Mouse (Mus musculus) stomach, postnatal 0 days (tissue): ENCODE results near the gene Xrcc5. TPM values are rescaled to one million over a fixed set of nuclear protein-coding genes. Genes with fewer than 3 reads are reported as not detected.

Experiments used
- ATAC-seq: fragments of 200-750 bp; cut with Nextera tagmentation; 2 replicates; pipeline ENCODE4 v1.8.0; 2017; ENCODE audit not compliant: low FRiP score, low TSS enrichment
- DNase-seq: peaks from one replicate; pipeline ENCODE4 v3.0.0-alpha.2; 2016; ENCODE audit warnings: low spot score
- H3K27ac ChIP-seq: fragments of 300-500 bp; sonication (generic); replicated peaks from 2 replicates; pipeline ENCODE4 v1.5.1; 2014; ENCODE audit warnings: mild to moderate bottlenecking, control low read depth
- H3K27me3 ChIP-seq: fragments of 300-500 bp; sonication (generic); 2 replicates; pipeline ENCODE4 v1.6.1; 2014; ENCODE audit warnings: low read length; ENCODE audit not compliant: control insufficient read depth, insufficient read depth
- H3K36me3 ChIP-seq: fragments of 300-500 bp; sonication (generic); 2 replicates; pipeline ENCODE4 v1.6.1; 2014; ENCODE audit warnings: low read length, mixed read lengths; ENCODE audit not compliant: control insufficient read depth, insufficient read depth
- H3K4me1 ChIP-seq: fragments of 300-500 bp; sonication (generic); replicated peaks from 2 replicates; pipeline ENCODE4 v1.6.1; 2014; ENCODE audit warnings: antibody characterized with exemption; ENCODE audit not compliant: control insufficient read depth, insufficient read depth
- H3K4me2 ChIP-seq: fragments of 300-500 bp; sonication (generic); replicated peaks from 2 replicates; pipeline ENCODE4 v1.6.1; 2014; ENCODE audit warnings: low read depth, mild to moderate bottlenecking, control low read depth, moderate library complexity
- H3K4me3 ChIP-seq: fragments of 300-500 bp; sonication (generic); 2 replicates; pipeline ENCODE4 v1.5.1; 2014; ENCODE audit warnings: low read depth, low read length, control low read depth
- H3K9ac ChIP-seq: fragments of 300-500 bp; sonication (generic); 2 replicates; pipeline ENCODE4 v1.6.1; 2014; ENCODE audit warnings: mild to moderate bottlenecking, low read length, control low read depth, mixed read lengths
- H3K9me3 ChIP-seq: fragments of 300-500 bp; sonication (generic); 2 replicates; pipeline ENCODE4 v1.6.1; 2016; ENCODE audit warnings: low read length; ENCODE audit not compliant: control insufficient read depth
- CTCF ChIP-seq: IDR thresholded peaks from 2 replicates; pipeline ENCODE4 v1.5.1; 2016; ENCODE audit warnings: antibody characterized with exemption, low read depth, mild to moderate bottlenecking, moderate library complexity
- EP300 ChIP-seq: optimal IDR thresholded peaks from 2 replicates; pipeline ENCODE3; 2016; ENCODE audit warnings: antibody characterized with exemption
- WGBS: fragments of 180-500 bp; shearing (Covaris S2); extraction: QIAGEN DNeasy Blood & Tissue Kit; methylation state at CpG from one replicate; pipeline ENCODE4 v1.1.7; 2014; 5-methylcytosine and 5-hydroxymethylcytosine counted together
- polyA plus RNA-seq: library from polyadenylated mRNA; unstranded; fragments of >200 nt; fragmentation: Nextera tagmentation; extraction: Ambion mirVana; gene quantifications from 2 replicates; pipeline ENCODE4 v1.2.1, GENCODE M21; 2015

Xrcc5 gene
- polyA plus RNA-seq, 1 experiment from 2014 or later = 21.1 TPM

- no peak for TF ChIP-seq EP300
- TF ChIP-seq CTCF = no peak
- Histone ChIP-seq H3K4me2 (no peak overlapping the region), H3K36me3 (no peaks in the 10 kb centered on the region), H3K4me3 (no peak overlapping the region), H3K9me3 (no peaks in the 10 kb centered on the region), H3K4me1 (no peaks in the 10 kb centered on the region), H3K27me3 (no peaks in the 10 kb centered on the region), H3K27ac (no peak overlapping the region), H3K9ac (no peak overlapping the region)
- ATAC-seq (no peak), DNase-seq (no peak)
- WGBS = 47% methylated on average over 5 of the region's 5 CpGs
Measured at GRCm38 (mm10) chr1:72286904-72287303, 20.3 kb upstream of the Xrcc5 start.

- Histone ChIP-seq H3K9me3 (no peaks in the 10 kb centered on the region), H3K27ac (no peak overlapping the region), H3K9ac (no peak overlapping the region), H3K27me3 (no peaks in the 10 kb centered on the region), H3K4me2 (no peak overlapping the region), H3K4me3 (no peak overlapping the region), H3K36me3 (no peaks in the 10 kb centered on the region), H3K4me1 (no peaks in the 10 kb centered on the region)
- TF ChIP-seq EP300 (no peak), CTCF (no peak)
- WGBS = 74% methylated on average over 4 of the region's 4 CpGs
- ATAC-seq (no peak), DNase-seq (no peak)
Measured at GRCm38 (mm10) chr1:72287893-72288292, 19.3 kb upstream of the Xrcc5 start.

- no peak overlapping the region for H3K9ac ChIP-seq
- no peaks in the 10 kb centered on the region for H3K27me3 ChIP-seq
- H3K4me3 ChIP-seq = no peak overlapping the region
- no peaks in the 10 kb centered on the region for H3K9me3 ChIP-seq
- no peak for DNase-seq
- no peak for ATAC-seq
- H3K4me2 ChIP-seq = no peak overlapping the region
- 86% methylated on average over 4 of the region's 4 CpGs for WGBS
- H3K4me1 ChIP-seq = no peaks in the 10 kb centered on the region
- no peak overlapping the region for H3K27ac ChIP-seq
- TF ChIP-seq CTCF (no peak), EP300 (no peak)
- H3K36me3 ChIP-seq = no peaks in the 10 kb centered on the region
Measured at GRCm38 (mm10) chr1:72288527-72289150, 18.6 kb upstream of the Xrcc5 start.

GRCm38 (mm10) chr1:72290896-72291295, 16.3 kb upstream of the Xrcc5 start:
- Histone ChIP-seq H3K9me3 (no peaks in the 10 kb centered on the region), H3K36me3 (no peaks in the 10 kb centered on the region), H3K4me1 (no peaks in the 10 kb centered on the region), H3K9ac (no peak overlapping the region), H3K4me3 (no peak overlapping the region), H3K27ac (no peak overlapping the region), H3K4me2 (no peak overlapping the region), H3K27me3 (no peaks in the 10 kb centered on the region)
- DNase-seq = no peak
- ATAC-seq = no peak
- no peak for TF ChIP-seq CTCF
- TF ChIP-seq EP300 = no peak
- 96% methylated on average over 4 of the region's 4 CpGs for WGBS

DNA sequence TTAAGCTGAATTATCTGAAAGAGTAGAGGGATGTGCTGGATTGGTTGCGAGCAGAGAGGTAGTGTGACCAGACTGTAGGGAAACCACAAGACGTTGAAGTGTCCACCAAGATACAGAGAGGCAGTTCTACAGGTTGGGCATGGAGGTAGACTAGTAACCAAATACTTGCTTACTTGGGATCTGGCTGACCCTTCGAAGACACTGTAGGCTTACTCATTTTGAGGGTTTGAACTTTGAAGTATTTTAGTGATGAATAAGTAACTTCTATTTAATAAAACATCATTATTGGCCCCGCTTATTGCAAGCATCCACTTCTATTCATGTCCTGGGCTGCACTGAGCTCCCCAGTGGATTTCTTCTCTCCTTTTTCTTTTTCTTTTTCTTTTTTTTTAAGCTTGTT, 15.8 kb upstream of the Xrcc5 start:
- H3K36me3 ChIP-seq = no peaks in the 10 kb centered on the region
- TF ChIP-seq EP300 (no peak), CTCF (no peak)
- no peak overlapping the region for H3K4me2 ChIP-seq
- no peaks in the 10 kb centered on the region for H3K4me1 ChIP-seq
- H3K4me3 ChIP-seq = no peak overlapping the region
- ATAC-seq = no peak
- 91% methylated on average over 4 of the region's 4 CpGs for WGBS
- no peak overlapping the region for H3K27ac ChIP-seq
- no peak for DNase-seq
- H3K9me3 ChIP-seq = no peaks in the 10 kb centered on the region
- H3K9ac ChIP-seq = no peak overlapping the region
- H3K27me3 ChIP-seq = no peaks in the 10 kb centered on the region

DNA sequence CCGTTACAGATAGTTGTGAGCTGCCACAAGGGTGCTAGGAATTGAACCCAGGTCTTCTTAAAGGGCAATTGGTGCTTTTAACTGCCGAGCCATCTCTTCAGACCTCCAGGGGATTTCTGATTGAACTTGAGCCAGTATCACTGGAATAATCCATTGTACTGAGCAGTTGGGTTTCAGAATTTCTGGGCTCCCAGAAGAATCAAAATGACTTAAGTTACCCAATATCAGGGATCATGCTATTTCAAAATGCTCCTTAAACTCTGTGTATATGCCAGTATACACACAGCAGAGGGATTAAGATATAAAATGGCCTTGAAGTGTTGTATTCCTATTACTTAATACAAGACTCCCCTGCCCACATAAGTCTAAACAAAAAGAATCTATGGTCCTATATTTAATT, 15.3 kb upstream of the Xrcc5 start:
- Histone ChIP-seq H3K27me3 (no peaks in the 10 kb centered on the region), H3K4me2 (no peak overlapping the region), H3K9me3 (no peaks in the 10 kb centered on the region), H3K27ac (no peak overlapping the region), H3K9ac (no peak overlapping the region), H3K36me3 (no peaks in the 10 kb centered on the region), H3K4me3 (no peak overlapping the region), H3K4me1 (no peaks in the 10 kb centered on the region)
- 88% methylated on average over 2 of the region's 2 CpGs for WGBS
- ATAC-seq = no peak
- no peak for TF ChIP-seq CTCF
- no peak for TF ChIP-seq EP300
- no peak for DNase-seq
